Mouse (Mus musculus): Measurements from ENCODE around the gene AA986860.

DNA sequence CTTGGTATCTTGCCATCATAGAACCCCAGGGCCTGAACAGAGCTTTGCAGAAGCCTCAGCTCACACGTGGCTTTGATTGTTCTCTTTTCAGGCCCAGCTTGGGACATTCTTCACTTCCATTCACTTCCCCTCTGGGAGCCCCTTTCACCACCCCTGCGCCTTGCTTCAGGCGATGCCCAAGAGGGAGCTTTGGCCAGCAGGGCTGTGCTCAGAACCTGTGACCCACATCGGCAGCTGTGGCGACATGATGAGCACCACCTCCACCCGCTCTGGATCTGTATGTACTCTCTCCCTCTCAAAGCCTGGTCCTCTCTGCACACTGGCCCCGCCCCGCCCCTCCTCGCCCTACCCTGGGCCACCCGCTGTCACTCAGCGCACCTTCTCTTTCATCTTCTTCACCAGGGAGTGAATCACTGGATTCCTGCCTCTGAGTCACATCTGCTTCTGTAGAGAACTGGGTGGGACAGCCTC, 5.7 kb downstream of the AA986860 start:
- TF ChIP-seq CTCF (IDR thresholded peaks at IDR 0.05; ENCODE audit: low read depth) (no peak), EP300 (IDR thresholded peaks at IDR 0.05; ENCODE audit: low read depth) (no peak)

Measured in liver, postnatal 0 days (tissue).